Mouse (Mus musculus) gastrocnemius, postnatal 10 days (tissue): ENCODE results near the gene Trit1. TPM values are rescaled to one million over a fixed set of nuclear protein-coding genes. Genes with fewer than 3 reads are reported as not detected.
"Not testable (repeated sequence)": the region's sequence is repeated elsewhere in the genome, so short reads cannot be mapped to it uniquely, and the experiment has no call there.

ENCODE experiments used
- DNase-seq: peaks from one replicate; pipeline ENCODE4 v3.0.0; 2021; ENCODE audit warnings: mixed read lengths
- long read RNA-seq, 2 experiments: library from polyadenylated mRNA; stranded (forward); transcript quantifications; one replicate each; pipeline ENCODE4 v2.0.0; 2021
- total RNA-seq, 2 experiments: library from RNA; stranded (reverse); gene quantifications; 2 replicates each; pipeline ENCODE4 v1.2.3; 2021

The Trit1 gene
- total RNA-seq: 10 to 100 TPM in 1 of 2 experiments, 1 to 10 TPM in 1; 9.1 to 11.0 TPM
- long read RNA-seq, experiment 1, transcript Trit1-201 (11 exons, 2,074 nt): major isoform, 11 of 19 reads
- long read RNA-seq, experiment 1, partial matches to known transcripts: 0 of 19 reads
- long read RNA-seq, experiment 1, other reads (novel, unspliced or antisense): 8 of 19 reads
- long read RNA-seq, experiment 2, transcript Trit1-201 (11 exons, 2,074 nt): major isoform, 9 of 14 reads
- long read RNA-seq, experiment 2, partial matches to known transcripts: 0 of 14 reads
- long read RNA-seq, experiment 2, other reads (novel, unspliced or antisense): 5 of 14 reads

- DNase-seq: peak; percentile 93
Measured at GRCm38 (mm10) chr4:123016451-123016957, at the start of gene Trit1. Gene Trit1 (plus strand): TSS chr4:123016597.

GRCm38 (mm10) chr4:122968106-122968505, 48.3 kb upstream of the Trit1 start:
- DNase-seq: no peak

GRCm38 (mm10) chr4:122971191-122971590, 45.2 kb upstream of the Trit1 start:
- DNase-seq: no peak

- no peak for DNase-seq
Measured at GRCm38 (mm10) chr4:122971646-122972045, 44.8 kb upstream of the Trit1 start.

GRCm38 (mm10) chr4:122972056-122972455, 44.3 kb upstream of the Trit1 start:
- no peak for DNase-seq

GRCm38 (mm10) chr4:122974976-122975520, 41.3 kb upstream of the Trit1 start:
- DNase-seq: no peak

- DNase-seq: no peak
Measured at GRCm38 (mm10) chr4:122976885-122977284, 39.5 kb upstream of the Trit1 start.

GRCm38 (mm10) chr4:122978850-122979249, 37.5 kb upstream of the Trit1 start:
- no peak for DNase-seq

GRCm38 (mm10) chr4:122979826-122980225, 36.6 kb upstream of the Trit1 start:
- no peak for DNase-seq

- no peak for DNase-seq
Measured at GRCm38 (mm10) chr4:122980684-122981083, 35.7 kb upstream of the Trit1 start.

GRCm38 (mm10) chr4:122981238-122981637, 35.2 kb upstream of the Trit1 start:
- no peak for DNase-seq

GRCm38 (mm10) chr4:122981930-122982329, 34.5 kb upstream of the Trit1 start:
- no peak for DNase-seq

GRCm38 (mm10) chr4:122982537-122982936, 33.9 kb upstream of the Trit1 start:
- DNase-seq: no peak

- DNase-seq: no peak
Measured at GRCm38 (mm10) chr4:122983486-122984261, 32.7 kb upstream of the Trit1 start.

GRCm38 (mm10) chr4:122985110-122985509, 31.3 kb upstream of the Trit1 start:
- DNase-seq: no peak

- no peak for DNase-seq
Measured at GRCm38 (mm10) chr4:122987421-122987820, 29.0 kb upstream of the Trit1 start.

GRCm38 (mm10) chr4:122988004-122988403, 28.4 kb upstream of the Trit1 start:
- not testable (repeated sequence) for DNase-seq

- DNase-seq: no peak
Measured at GRCm38 (mm10) chr4:122991177-122991576, 25.2 kb upstream of the Trit1 start.

GRCm38 (mm10) chr4:122992276-122992675, 24.1 kb upstream of the Trit1 start:
- no peak for DNase-seq

GRCm38 (mm10) chr4:122995404-122996220, 20.8 kb upstream of the Trit1 start, which contains the start of gene Mycl:
Gene Mycl (plus strand): TSS chr4:122995652.
- DNase-seq: peak; percentile 80

- peak; percentile 52 for DNase-seq
Measured at GRCm38 (mm10) chr4:122996221-122996617, 20.2 kb upstream of the Trit1 start.
